Mouse (Mus musculus): ENCODE data around the gene Kcnk7.
"Not testable (repeated sequence)": the region's sequence is repeated elsewhere in the genome, so short reads cannot be mapped to it uniquely, and the experiment has no call there.

Kcnk7 gene

DNA sequence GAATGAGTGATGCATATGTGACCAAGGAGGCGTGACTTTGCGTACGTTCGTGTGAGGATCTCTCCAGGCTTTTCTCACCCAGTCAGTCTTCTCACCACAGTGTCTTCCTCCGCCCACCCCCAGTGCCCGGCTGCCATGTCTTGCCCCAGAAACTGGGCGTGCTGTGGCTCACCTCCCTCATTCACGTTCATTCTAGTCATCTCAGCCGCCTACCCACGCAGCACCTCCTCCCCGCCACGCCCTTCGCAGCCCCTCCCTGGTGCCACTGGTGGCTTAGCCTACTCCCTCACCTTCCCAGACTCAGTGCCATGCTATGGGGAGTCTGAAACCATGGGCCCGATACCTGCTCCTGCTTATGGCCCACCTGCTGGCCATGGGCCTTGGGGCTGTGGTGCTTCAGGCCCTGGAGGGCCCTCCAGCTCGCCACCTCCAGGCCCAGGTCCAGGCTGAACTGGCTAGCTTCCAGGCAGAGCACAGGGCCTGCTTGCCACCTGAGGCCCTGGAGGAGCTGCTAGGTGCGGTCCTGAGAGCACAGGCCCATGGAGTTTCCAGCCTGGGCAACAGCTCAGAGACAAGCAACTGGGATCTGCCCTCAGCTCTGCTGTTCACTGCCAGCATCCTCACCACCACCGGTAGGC lies at the start of gene Kcnk7:
TSS of gene Kcnk7 (plus strand) at position 205 of the 638 bp plus-strand sequence.
- DNase-seq (ENCODE audit: low spot score in 2 of 2) = no peak

GRCm38 (mm10) chr19:5654720-5655298 lies 49.4 kb upstream of the Kcnk7 start:
- no peak for DNase-seq (ENCODE audit: low spot score in 2 of 2)

GRCm38 (mm10) chr19:5660942-5661751 lies 43.0 kb upstream of the Kcnk7 start:
- DNase-seq (ENCODE audit: low spot score in 2 of 2) = peak in 1 of 2 experiments; percentile 48

DNA sequence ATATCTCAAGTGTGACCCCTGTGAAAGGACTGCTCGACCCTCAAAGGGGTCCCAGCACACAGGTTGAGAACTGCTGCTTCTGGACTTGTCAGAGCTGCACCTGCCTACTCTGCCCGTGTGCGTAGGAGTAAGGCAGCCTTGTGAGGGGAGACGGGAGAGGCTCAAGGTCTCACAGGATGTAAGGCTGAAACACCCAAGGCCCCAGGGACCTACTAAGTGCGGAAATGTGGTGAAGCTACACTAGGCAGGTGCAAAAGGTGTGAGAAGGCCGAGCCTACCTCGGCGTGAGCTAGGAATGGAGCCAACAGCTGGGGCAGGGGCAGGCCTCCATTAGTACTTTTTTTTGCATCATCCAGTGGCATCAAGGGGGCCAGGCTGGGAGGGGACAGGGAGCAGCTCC lies 41.9 kb upstream of the Kcnk7 start:
- DNase-seq (ENCODE audit: low spot score in 2 of 2) = no peak

DNA sequence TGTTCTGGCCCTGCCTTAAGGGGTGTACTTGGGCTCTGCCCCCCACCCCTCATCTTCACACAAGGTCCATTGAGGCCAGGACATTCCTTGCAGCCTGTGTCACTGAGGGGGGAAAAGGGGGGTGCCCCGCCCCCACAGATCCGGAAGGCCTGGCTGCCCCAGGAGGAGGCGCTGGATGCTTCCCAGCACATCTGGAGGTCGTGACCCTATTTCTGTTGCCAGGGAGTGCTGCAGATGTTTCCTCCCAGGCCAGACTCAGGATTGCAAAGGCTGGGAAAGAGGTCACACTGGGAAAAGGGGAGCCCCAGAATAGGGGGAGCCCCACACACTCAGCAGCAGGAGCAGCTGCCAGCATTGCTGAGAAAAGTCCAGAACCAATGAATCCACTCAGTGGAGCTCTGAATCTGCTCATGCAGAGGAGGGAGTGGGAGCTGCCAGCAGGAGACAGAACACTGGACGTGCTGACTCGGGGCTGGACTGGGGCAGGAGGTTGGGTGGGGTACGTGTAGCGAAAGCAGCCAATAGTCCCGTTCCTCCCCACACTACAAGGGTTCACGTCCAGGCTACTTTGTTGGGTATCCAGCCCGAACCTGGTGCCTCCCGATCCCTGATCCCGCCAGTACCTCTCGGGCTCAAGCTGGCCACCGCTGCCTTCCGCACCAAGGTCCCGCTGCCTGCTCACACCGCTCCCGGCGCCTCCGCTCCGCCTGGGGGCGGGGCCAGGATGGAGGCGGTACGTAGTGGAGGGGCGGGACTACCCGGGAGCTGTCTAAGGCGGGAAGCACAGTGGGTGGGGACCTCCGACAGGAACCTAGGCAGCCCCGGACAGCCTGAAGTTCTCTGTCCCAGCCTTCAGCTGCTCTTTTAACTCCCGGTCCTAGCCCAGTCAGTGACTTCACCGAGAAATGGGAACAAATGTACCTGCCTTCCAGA lies 40.9 kb upstream of the Kcnk7 start, which contains the start of gene Sipa1:
TSS of gene Sipa1 (minus strand) at position 727 of the 933 bp plus-strand sequence.
- DNase-seq (ENCODE audit: low spot score in 2 of 2) = peak; percentile 82 to 83

GRCm38 (mm10) chr19:5664669-5665257 lies 39.4 kb upstream of the Kcnk7 start:
- DNase-seq (ENCODE audit: low spot score in 2 of 2) = no peak

GRCm38 (mm10) chr19:5665465-5665864 lies 38.7 kb upstream of the Kcnk7 start:
- no peak for DNase-seq (ENCODE audit: low spot score in 2 of 2)

DNA sequence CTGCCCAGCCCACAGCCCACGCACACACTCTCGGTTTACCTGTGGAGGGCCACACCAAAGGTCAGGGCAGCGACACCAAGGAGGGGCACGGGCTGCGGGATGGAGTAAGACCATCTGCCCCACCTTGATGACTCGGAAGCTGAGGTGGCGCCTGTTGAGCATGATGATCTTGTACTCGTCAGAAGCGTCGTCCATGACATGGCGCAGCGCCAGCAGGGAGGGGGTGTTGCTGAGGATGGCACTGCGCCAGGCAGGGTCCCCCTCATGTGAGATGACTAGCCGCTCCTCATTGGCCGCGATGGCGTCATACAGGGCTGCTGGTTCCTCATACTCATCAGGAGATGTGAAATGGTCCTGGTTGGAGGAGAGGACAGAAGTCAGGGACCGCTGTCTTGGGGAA lies 37.8 kb upstream of the Kcnk7 start:
- no peak for DNase-seq (ENCODE audit: low spot score in 2 of 2)

GRCm38 (mm10) chr19:5668372-5668771 lies 35.8 kb upstream of the Kcnk7 start:
- no peak for DNase-seq (ENCODE audit: low spot score in 2 of 2)

- DNase-seq (ENCODE audit: low spot score in 2 of 2) = no peak
Observed at GRCm38 (mm10) chr19:5680432-5680831, 23.7 kb upstream of the Kcnk7 start.

GRCm38 (mm10) chr19:5684236-5684635 lies 19.9 kb upstream of the Kcnk7 start:
- DNase-seq (ENCODE audit: low spot score in 2 of 2) = no peak

DNA sequence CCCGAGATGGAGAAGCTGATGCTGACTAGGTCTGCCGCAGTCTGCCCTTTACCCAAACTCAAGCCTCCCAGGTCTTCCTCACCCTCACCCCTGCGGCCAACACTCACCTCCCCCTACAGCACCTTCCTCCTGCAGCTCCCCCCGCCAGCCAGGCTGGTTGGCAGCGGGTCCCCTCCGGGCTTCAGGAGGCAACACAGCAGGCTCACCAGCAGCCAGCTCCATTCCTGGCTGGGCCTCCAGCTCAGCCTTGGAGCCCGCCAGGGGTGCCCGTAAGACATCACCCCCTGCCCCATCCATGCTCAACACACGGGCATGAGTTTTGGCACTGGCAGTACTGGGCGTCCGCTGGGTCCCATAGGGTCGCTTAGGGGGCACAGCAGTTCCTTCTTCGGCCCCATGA lies 19.2 kb upstream of the Kcnk7 start:
- no peak for DNase-seq (ENCODE audit: low spot score in 2 of 2)

DNA sequence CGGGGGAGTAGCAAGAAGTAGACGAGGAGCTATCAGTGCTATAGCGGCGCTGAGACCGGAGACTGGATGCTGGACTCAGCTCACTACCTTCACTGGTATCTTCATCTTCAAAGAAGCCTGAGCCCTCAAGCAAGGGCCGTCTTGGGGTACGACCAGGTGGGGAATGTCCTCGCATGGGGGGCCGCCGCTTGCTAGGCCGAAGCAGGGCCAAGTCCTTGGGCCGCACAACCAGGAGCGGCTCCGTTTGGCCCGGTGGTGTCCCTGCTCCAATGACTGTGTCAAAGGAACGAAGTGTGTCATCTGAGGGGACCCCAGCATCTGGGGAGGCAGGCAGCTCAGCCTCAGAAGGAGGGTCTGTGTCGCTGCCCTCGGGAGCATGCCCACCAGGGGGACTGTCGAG lies 18.7 kb upstream of the Kcnk7 start:
- no peak for DNase-seq (ENCODE audit: low spot score in 2 of 2)

- DNase-seq (ENCODE audit: low spot score in 2 of 2) = no peak
Observed at GRCm38 (mm10) chr19:5685861-5686260, 18.3 kb upstream of the Kcnk7 start.

DNA sequence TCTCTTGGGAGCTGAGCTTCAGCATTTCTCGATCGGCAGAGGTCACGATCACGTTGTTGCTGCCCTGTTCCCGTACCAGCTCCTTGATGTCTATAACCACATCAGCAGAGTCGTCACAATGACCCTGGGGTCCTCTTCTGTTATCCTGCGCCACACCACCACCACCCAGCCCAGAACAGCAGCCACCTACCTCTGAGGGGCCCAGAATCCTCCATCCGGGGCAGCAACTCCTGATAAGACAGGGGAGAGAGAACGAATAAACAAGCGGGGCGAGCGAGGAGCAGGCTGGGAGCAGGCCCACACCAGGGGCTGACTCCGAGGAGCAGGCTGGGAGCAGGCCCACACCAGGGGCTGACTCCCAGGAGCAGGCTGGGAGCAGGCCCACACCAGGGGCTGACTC lies 17.7 kb upstream of the Kcnk7 start:
- DNase-seq (ENCODE audit: low spot score in 2 of 2) = no peak

DNA sequence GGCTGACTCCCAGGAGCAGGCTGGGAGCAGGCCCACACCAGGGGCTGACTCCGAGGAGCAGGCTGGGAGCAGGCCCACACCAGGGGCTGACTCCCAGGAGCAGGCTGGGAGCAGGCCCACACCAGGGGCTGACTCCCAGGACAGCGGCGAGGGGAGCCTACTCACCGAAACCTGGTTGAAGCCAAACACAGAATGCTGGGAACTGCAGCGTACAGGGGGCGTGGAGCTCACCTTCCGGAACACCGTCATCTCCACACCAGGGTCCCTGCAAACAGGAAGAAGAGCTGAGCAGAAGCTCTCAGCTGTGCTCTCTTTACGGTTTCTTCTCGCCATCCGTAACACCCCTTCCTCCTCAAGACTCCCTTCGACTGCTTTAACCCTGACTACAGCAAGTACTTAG lies 17.2 kb upstream of the Kcnk7 start:
- not testable (repeated sequence) for DNase-seq (ENCODE audit: low spot score in 2 of 2)

DNA sequence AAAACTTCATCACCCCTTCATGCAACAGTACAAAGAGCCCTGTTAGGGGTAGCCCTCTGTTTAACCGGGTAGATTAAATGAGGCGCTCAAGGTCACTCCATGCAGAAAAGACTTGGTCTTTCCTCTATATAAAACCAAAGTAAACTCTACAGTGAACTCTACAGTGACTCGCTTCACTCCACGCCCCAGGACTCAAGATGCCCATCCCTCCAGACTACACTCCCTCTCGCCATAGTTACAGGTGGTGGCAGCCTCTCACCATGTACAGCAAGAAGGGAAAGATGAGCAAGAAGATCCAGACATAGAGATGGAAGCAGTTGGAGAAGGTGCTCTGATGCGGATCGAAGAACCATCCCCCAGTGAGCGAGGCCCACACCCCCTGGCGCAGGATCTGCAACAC lies 16.4 kb upstream of the Kcnk7 start:
- DNase-seq (ENCODE audit: low spot score in 2 of 2) = no peak

DNA sequence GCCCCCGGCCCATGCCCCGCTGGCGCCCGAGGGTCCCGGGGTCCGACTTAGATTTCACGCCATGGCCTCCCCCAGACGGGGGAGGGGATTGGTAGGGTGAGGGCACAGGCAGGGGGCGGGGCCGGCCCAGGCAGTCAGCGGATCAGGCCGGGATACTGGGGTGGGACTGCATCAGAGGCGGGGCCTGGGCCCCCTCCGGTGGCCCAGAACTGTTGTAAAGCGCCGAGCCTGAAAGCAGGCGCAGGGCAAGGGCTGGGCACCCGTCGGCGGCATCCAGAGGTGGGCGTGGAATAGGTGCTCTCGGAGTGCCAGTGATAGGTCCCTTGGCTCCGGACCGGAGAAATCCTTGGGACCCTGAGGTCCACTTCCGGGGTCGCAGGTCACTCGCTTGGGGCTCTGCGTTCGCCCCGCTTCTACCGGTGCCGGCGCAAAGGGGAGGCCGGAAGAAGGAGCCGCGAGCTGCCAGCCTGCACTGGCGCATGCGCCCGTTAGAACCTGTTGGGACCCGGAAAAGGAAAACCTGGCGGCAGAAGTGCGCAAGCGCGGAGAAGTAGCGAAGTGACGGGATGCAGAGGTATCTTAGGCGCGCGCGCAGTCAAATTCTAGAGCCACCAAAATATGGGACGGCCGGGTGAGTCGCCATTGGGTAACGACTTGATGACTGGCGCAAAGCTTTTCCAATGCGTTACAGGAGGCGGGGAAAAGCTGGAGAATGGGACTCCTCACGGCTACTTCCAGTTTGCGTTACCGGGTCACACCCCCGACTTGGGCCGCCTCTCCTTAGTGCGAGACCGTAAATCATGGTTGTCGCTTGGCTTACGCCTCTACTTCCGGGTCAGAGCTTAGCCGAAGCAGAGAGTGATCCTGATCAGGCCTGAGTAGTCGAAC lies 15.7 kb upstream of the Kcnk7 start, which contains the start of the genes Map3k11 and Pcnx3:
TSS of gene Map3k11 (plus strand) at position 543 of the 888 bp plus-strand sequence.
TSS of gene Pcnx3 (minus strand) at position 709 of the 888 bp plus-strand sequence.
- peak; percentile 97 to 98 for DNase-seq (ENCODE audit: low spot score in 2 of 2)

DNA sequence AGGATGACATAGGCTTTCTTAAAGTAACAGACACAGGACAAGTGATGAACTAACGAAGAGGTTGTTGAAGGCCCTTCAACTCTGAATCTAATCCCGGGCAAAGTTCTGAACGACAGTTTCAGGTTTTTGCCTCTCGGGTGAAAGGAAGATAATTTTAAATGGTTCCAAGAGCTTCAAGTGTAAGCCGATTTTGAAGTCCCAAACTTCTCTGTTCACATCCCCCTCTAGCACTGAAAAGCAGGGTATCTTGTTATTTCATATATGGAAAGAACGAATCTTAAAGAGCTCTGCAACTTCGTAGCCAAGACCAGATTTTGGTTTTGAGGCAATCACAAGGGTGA lies 15.1 kb upstream of the Kcnk7 start:
- no peak for DNase-seq (ENCODE audit: low spot score in 2 of 2)
